Mouse (Mus musculus) cortical plate, adult 2 months (tissue): ENCODE results near the gene Hcn1.

Source experiments
- CTCF ChIP-seq: fragments of 200-500 bp; IDR thresholded peaks from 2 replicates; pipeline ENCODE4 v1.5.1; 2011; ENCODE audit warnings: mild to moderate bottlenecking, control low read depth, low read length; ENCODE audit not compliant: insufficient read depth; ENCODE audit errors: extremely low read depth
- POLR2A ChIP-seq: fragments of 200-500 bp; IDR thresholded peaks from 2 replicates; pipeline ENCODE4 v1.6.1; 2011; ENCODE audit warnings: mild to moderate bottlenecking, low read length, control low read depth; ENCODE audit not compliant: insufficient read depth; ENCODE audit errors: extremely low read depth

GRCm38 (mm10) chr13:117842366-117842765 lies 240.2 kb downstream of the Hcn1 start:
- TF ChIP-seq POLR2A: no peak
- no peak for TF ChIP-seq CTCF
